Mouse (Mus musculus) frontal cortex, postnatal 14 days (tissue): ENCODE results near the gene Elfn2.

ENCODE experiments used
- DNase-seq, 2 experiments: peaks; one replicate each; pipeline ENCODE4 v3.0.0; 2022; ENCODE audit warnings: low spot score in 2 of 2

The Elfn2 gene

DNA sequence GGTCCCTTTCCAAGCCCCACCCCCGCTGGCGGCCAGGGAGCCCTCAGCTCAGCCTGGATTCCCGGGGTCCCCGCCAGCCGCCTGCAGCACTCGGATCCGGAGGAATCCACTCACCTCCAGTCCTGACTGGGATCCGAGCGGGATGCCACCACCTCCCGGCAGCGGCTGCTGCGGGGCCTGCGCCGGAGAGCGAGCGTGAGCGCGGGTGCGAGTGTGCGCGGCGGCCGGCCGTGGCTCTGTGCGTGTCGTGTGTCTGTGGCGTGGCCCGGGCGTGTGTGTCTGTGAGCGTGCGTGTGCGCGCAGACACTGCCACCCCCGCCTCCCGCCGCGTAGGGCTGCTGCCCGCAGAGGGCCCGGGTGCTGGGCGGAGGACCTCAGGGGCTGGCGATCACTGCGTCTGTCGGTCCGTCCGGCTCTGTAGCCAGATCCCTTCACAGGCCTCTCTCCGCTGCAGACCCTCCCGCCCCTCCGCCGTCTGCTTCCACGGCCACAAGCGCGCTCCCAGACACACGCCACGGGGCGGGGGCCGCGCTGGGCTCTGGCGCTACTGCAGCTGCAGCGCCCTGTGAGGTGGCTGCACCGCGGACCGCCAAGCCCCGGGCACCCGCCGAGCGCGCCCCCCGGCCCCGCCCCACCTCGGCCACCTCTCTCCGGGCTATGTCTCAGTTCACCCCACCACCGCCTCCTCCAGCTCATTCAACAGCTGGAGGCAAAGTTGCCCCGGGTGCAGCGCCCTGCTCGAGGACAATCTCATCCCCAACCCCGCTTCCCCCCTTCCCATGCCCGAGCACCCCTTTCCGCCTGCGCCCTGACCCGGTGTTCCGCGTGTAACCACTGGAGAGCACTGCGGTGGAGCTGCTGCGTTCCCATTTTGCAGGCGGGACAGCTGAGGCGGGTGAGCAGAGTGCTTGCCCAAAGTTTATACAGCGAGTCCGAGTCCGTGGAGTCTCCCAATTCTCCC is at the start of gene Elfn2:
TSS of gene Elfn2 (minus strand) at position 482 of the 961 bp plus-strand sequence.
- no peak for DNase-seq

- DNase-seq: no peak
Observed at GRCm38 (mm10) chr15:78763704-78764103, 45.1 kb upstream of the Elfn2 start.

DNA sequence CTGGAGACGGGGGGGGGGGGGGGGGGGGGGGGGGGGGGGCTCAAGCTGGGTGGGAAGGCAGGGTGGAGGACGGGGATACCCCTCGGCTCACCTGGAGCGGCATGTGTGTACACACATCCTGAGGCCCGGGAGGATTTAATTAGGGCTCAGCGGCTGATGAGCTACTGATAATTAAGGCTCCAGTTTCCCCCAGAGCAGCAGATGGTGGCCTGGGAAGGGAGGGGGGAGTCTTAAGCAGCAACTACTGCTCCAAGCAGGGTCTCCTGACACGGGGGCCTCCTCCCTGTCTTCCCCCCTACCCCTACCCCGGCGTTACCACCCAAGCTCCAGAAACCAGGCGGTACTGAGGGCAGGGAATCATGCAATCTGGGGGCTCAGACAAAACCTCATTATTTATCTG is 44.6 kb upstream of the Elfn2 start:
- DNase-seq: no peak

DNA sequence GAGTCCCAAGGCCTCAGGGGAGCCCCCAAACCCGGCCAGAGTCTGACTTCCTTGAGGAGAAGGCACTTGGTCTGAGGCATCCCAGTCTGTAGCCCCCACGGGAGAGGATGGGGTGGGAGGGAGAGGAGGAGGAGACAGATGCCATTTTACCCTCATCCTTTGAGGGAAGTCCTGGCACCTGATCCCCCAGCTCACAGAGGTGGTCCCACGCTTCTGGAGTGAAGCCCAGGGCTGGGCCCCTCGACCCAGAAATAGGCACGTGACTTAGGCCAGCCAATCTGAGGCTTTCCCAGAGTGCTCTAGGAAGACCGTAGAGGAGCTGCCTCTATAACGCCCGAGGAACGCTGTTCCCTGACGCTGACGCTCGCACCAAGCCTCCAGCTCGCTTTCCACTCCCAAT is 42.5 kb upstream of the Elfn2 start:
- no peak for DNase-seq

DNA sequence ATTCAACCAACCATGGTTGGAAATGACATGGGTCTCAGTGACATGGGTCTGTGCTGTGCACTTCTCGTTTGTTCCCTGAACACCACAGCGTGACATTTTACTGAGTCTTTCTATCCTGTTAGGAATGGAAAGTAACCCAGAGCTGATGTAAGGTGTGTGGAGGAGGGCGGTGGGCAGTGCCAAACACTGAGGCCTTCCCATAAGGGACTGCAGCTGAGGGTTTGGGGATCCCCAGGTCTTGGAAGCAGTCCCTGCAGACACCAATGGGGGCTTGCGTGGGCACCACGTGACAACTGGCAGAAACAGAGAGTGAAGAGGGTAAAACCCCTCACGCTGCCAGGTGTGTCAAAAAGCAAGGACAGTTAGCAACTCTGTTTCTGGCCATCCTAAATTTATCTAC is 39.6 kb upstream of the Elfn2 start:
- no peak for DNase-seq

GRCm38 (mm10) chr15:78755966-78756725 is 37.6 kb upstream of the Elfn2 start:
- DNase-seq: no peak

- no peak for DNase-seq
Observed at GRCm38 (mm10) chr15:78755226-78755625, 36.7 kb upstream of the Elfn2 start.

DNA sequence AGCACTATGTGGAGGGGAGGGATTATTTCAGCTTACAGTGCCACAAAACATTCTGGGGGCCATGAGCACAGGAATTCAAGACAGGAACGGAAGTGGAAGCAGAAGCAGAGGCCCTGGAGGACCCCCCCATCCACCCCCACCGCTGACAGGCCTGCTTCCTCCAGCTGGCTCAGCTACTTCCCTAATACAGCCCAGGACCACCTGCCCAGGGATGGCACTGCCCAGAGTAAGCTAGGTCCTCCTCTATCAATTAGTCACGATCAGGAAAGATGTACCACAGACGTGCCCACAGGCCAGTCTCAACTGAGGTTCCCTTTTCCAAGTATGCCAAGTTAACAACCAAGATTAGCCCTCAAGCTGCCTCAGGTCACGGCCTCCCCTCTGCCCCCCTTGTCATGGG is 35.6 kb upstream of the Elfn2 start:
- no peak for DNase-seq

- no peak for DNase-seq
Observed at GRCm38 (mm10) chr15:78752991-78753390, 34.4 kb upstream of the Elfn2 start.

DNA sequence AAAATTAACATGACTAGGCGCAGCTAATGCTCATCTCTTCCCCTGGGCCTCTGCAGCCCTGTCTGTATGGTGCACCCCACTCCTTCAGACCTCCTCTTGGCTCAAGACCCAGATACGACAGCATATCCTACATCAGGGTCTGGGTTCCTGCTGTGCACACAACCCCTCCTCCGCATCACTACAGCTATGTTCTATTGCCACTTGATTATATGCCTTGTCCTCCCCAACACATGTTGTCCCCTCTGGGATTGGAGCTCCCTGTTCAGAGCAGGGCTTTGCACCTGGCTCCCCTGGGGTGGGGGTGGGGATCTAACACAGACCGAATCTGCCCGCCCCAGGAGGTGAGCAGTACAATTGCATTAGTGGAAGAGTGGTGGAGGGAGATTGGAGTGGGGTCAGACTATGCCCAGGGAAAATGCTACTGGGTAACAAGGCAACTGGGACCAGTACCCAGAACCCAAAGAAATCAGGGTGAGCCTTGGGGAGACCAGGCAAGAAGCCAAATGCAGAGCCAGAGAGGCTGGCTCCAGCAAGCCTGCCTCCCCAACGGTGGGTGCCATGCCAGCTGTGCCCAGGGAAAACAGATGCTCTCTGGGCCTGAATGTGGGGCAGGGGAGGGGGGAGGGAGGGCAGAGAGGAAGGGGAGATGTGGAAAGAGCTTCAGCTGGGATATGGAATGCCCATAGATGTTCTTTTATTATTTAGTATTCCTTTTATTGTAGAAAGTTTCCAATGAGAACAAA is 32.2 kb upstream of the Elfn2 start:
- DNase-seq: no peak

- DNase-seq: no peak
Observed at GRCm38 (mm10) chr15:78749855-78750254, 31.3 kb upstream of the Elfn2 start.

DNA sequence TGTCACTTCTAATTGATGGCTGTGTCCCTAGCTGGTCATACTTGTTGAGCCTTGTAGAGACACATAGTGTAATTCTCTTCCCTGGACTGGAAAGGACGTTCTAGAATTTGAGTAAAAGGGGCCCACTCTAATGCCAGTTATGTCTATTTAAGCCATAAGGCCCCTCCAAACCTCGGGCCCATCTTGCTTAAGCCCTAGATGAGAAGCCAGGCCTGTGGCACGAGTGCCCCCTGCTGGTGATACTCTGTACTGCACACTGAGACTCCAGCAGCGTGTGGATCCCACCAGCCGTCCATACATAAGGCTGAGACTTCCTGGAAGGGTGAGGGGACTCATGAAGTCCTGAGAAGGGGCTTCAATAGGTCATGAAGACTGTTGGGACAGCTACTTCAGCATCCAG is 25.6 kb upstream of the Elfn2 start:
- peak; percentile 71 to 89 for DNase-seq

DNA sequence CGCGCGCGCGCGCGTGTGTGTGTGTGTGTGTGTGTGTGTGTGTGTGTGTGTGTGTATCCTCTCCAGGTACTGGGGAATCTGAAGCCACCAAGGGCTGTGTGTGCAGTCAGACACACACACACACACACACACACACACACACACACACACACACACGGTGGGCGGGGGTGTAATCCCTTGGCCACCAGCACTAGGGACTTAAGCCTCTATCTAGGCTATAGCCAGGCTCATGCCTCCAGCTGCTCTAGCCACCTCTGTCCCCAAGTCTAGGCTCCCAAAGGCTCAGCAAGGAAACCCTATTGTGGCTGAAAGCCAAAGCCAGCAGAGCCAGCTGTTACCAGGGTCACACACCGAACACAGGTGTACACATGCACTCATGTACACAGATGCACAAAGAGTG is 24.3 kb upstream of the Elfn2 start:
- DNase-seq: no peak

GRCm38 (mm10) chr15:78740662-78741061 is 22.1 kb upstream of the Elfn2 start:
- DNase-seq: no peak

DNA sequence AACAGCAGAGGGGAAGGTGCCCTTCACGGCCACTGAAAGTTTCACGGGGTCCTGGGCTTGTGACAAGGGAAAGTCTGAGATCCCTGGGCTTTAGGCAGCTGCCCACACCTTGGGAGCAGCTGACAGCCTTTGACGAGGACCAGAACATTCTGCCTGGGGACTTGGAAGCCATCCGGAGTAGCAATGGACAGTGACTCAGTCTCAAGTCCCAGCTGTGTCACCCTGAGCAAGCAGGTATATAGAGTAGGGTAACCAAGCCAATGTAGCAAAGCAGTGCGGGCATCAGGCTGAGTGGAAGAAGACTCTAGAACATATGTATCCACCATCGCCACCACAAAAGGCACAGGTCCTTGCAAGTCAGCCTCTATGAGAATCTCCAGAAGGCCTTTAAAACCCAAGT is 18.6 kb upstream of the Elfn2 start:
- DNase-seq: no peak

- no peak for DNase-seq
Observed at GRCm38 (mm10) chr15:78736681-78737100, 18.1 kb upstream of the Elfn2 start.

DNA sequence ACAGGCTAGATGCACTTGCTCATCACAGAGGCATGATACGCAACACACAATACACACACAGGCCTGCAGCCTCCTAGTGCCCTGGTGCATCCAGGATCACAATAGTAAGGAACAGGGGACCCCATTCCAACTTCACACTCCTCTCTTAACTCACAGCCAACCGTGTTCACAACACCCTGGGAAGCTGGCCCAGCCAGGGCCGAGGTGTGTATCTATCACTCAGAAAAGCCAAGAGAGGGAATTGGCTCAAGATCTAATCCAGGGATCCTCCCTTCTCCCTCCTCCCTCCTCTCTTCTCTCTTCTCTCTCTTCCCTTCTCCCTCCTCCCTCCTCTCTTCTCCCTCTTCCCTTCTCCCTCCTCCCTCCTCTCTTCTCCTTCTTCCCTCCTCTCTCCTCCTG is 17.6 kb upstream of the Elfn2 start:
- no peak for DNase-seq

- DNase-seq: no peak
Observed at GRCm38 (mm10) chr15:78735431-78736180, 17.0 kb upstream of the Elfn2 start.

DNA sequence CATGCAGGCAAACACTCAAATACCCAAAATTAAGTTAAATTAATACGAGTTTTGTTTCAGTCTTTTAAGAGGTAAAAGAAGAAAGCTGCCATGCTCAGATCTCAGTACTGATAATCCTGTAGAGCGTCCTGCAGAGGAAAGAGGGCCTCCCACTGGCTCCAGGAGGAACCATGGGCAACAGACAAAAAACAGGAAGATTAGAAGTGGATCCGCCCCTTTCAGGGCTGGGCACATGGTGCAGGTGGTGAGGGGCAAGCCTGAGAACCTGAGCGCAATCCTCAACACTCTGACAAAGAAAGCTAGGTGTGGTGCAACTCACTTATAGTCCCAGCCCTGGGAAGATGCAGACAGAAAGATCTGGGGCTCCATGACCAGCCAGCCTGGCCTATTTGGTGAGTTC is 13.3 kb upstream of the Elfn2 start:
- no peak for DNase-seq

- no peak for DNase-seq
Observed at GRCm38 (mm10) chr15:78730315-78731049, 11.9 kb upstream of the Elfn2 start.

DNA sequence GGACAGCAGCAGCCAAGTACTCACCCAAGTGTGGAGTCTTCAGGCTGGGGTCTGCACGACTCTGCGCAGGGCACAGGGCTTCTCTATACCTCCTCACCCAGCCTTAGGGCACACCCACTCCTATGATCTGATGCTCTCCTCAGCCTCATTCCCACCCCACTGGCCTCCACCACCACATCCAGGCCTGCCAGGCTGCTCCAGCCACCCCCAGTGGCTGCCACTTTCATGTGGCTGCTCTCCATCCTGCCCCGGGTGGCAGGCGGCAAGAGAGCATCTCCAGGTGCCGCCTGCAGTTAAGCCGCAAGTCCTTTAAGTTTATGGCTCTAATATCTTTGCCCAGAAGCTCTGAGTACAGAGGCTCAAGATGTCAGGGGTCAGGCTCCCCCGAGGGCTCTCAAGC is 8.1 kb upstream of the Elfn2 start:
- no peak for DNase-seq
